Mouse (Mus musculus) heart, embryonic 13.5 days (tissue): ENCODE results near the gene Smim7. TPM values are rescaled to one million over a fixed set of nuclear protein-coding genes. Genes with fewer than 3 reads are reported as not detected.
A peak's percentile ranks its signal among the peaks of the same experiment; 100 is the strongest.

Experiments used
- ATAC-seq: fragments of 200-750 bp; cut with Nextera tagmentation; 2 replicates; pipeline ENCODE4 v1.8.0; 2017; ENCODE audit warnings: moderate TSS enrichment; ENCODE audit not compliant: insufficient number of reproducible peaks, low FRiP score, low TSS enrichment; ENCODE audit errors: extremely low read depth
- H3K27ac ChIP-seq: fragments of 300-500 bp; sonication (generic); replicated peaks from 2 replicates; pipeline ENCODE4 v1.5.1; 2015; ENCODE audit warnings: moderate library complexity, mild to moderate bottlenecking, inconsistent platforms
- H3K27me3 ChIP-seq: fragments of 300-500 bp; sonication (generic); replicated peaks from 2 replicates; pipeline ENCODE4 v1.6.1; 2015; ENCODE audit warnings: mild to moderate bottlenecking, inconsistent platforms
- H3K36me3 ChIP-seq: fragments of 300-500 bp; sonication (generic); 2 replicates; pipeline ENCODE4 v1.6.1; 2015; ENCODE audit warnings: mild to moderate bottlenecking, inconsistent platforms
- H3K4me1 ChIP-seq: fragments of 300-500 bp; sonication (generic); 2 replicates; pipeline ENCODE4 v1.6.1; 2015; ENCODE audit warnings: inconsistent platforms
- H3K4me2 ChIP-seq: fragments of 300-500 bp; sonication (generic); 2 replicates; pipeline ENCODE4 v1.6.1; 2015; ENCODE audit warnings: inconsistent platforms, mild to moderate bottlenecking, moderate library complexity
- H3K4me3 ChIP-seq: fragments of 300-500 bp; sonication (generic); 2 replicates; pipeline ENCODE4 v1.5.1; 2015; ENCODE audit warnings: moderate library complexity, mild to moderate bottlenecking, inconsistent platforms
- H3K9ac ChIP-seq: fragments of 300-500 bp; sonication (generic); 2 replicates; pipeline ENCODE4 v1.6.1; 2015; ENCODE audit warnings: inconsistent platforms, mild to moderate bottlenecking, moderate library complexity
- H3K9me3 ChIP-seq: fragments of 300-500 bp; sonication (generic); 2 replicates; pipeline ENCODE4 v1.6.1; 2016; ENCODE audit warnings: inconsistent platforms
- WGBS: fragments of 180-500 bp; shearing (Covaris S2); methylation state at CpG from one replicate; pipeline ENCODE4 v1.1.7; 2015; ENCODE audit warnings: mixed read lengths; 5-methylcytosine and 5-hydroxymethylcytosine counted together
- polyA plus RNA-seq: library from polyadenylated mRNA; unstranded; fragments of >200 nt; fragmentation: Nextera tagmentation; extraction: Ambion mirVana; gene quantifications from 2 replicates; pipeline ENCODE4 v1.2.1, GENCODE M21; 2015

The Smim7 gene
- polyA plus RNA-seq, 1 experiment from 2014 or later, result 92.2 TPM

DNA sequence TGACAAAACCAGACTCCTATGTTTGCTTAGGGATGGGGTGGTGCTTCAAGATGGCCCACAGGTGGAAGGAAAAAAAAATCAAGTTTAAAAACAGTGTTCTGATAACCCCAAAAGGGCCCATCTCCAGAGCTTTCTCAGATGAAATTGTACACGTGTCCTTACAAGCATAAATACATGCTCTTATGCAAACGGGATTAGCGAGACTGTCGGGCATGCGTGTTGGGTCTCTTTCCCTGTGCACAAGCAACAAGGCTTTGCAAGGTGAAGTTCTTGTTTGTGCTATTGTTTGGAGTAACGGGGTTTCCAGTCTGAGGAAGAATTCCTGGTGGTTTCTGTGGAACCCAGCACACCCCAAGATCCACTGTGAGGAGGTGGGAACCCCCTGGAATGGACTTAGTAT lies 2.6 kb upstream of the Smim7 start:
- Histone ChIP-seq H3K9me3 (no peaks in the 10 kb centered on the region), H3K27ac (no peak overlapping the region), H3K9ac (peak overlapping the region; percentile 61), H3K36me3 (peaks cover 12% of the 10 kb centered on the region), H3K4me1 (peaks cover 41% of the 10 kb centered on the region), H3K4me2 (peak overlapping the region; percentile 85), H3K27me3 (no peaks in the 10 kb centered on the region), H3K4me3 (peak overlapping the region; percentile 65)
- ATAC-seq, result no peak
- WGBS, result 82% methylated on average over 6 of the region's 6 CpGs

DNA sequence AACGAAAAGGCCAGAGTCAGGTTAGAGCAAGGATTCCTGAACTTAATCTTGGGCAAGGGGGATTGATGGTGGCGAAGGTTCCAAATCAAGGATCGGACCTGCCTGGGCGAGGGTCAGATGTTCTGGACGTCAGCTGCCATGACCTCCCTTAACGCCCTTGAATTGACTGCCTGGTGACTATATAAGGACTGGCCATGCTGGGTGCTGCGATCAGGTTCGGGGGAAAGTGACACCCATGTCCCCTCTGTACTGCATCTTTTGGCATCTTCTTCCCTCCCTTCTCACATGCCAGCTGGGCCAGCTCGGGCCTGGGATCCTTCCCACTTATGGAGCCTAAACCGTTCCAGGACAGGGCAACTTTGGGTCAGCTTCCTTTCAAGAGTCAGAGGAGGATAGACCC lies 1.6 kb upstream of the Smim7 start:
- Histone ChIP-seq H3K4me1 (peaks cover 32% of the 10 kb centered on the region), H3K4me3 (peak overlapping the region; percentile 65), H3K9ac (peak overlapping the region; percentile 92), H3K36me3 (peaks cover 22% of the 10 kb centered on the region), H3K27me3 (no peaks in the 10 kb centered on the region), H3K4me2 (peak overlapping the region; percentile 85), H3K27ac (peak overlapping the region; percentile 97), H3K9me3 (no peaks in the 10 kb centered on the region)
- 5% methylated on average over 10 of the region's 10 CpGs for WGBS
- no peak for ATAC-seq

DNA sequence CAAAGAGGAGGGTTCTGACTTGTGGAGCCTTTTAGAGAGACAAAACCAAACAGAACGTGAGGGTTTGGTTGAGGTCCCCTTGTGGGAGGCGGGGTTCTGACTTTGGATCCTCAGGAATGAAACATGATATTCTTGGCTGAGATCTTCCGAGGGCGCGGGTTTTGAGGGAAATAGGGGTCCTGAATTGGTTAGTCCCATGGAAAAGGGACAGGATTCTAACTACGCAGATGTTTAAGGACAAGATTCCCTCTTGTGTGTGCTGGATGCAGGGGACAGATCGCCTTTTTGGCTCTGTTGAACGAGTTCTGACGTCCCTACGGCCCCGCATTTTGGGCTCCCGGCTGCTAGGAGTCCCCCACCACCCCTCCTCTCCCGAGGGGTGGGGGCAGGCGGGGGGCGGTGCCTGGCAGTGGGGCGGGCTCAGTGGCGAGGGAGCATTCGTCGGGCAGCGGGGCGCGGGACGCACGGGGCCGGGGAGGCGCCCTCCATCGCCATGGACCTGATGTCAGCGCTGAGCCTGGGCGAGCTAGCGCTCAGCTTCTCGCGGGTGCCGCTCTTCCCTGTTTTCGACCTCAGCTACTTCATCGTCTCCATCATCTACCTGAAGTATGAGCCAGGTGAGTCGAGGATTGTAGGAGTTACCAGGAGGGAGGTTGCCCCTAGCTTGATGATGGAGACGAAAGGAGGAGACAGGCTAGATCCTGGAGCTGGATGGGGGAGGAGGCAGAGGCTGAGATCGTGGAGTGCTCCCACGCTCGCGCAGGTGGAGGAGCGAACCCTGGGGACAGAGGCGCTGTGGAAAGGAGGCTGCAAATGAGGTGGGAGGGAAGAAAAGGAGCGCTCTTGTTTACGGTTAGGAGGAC lies 954 bp upstream of the Smim7 start, which contains the start of gene Tmem38a:
Tmem38a (plus strand) TSS at position 445 of the 863 bp plus-strand sequence.
- Histone ChIP-seq H3K4me3 (peak within 1 kb of the TSS; percentile 65), H3K4me2 (peak within 1 kb of the TSS; percentile 85), H3K27ac (peak within 1 kb of the TSS; percentile 97), H3K27me3 (no peaks in the 10 kb centered on the region), H3K4me1 (peaks cover 25% of the 10 kb centered on the region), H3K9ac (peak within 1 kb of the TSS; percentile 92), H3K9me3 (no peaks in the 10 kb centered on the region), H3K36me3 (peaks cover 29% of the 10 kb centered on the region)
- ATAC-seq, result peak; percentile 22; the same call in 1 of the 2 replicates
- 1% methylated on average over 45 of the region's 45 CpGs for whole genome bisulfite sequencing

DNA sequence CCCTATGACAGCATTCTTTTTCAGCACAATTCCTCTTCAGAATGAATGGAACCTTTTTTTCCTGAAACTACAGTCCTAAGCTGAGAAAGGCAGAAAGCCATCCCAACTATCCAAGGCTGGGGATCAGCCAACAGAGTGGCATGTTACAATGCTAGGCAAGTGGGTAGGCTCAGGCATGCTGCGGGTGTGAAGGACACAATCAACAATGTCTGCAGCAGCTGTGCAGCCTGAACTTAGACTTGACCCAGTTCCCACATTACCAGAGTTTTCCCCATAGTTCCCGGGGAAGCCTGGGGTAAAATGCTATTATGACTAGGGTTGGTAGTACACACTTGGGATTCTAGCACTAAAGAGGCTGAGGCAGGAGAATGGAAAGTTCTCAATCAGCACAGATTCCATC lies 4.9 kb downstream of the Smim7 start:
- no peaks in the 10 kb centered on the region for H3K9me3 ChIP-seq
- no peak overlapping the region for H3K4me2 ChIP-seq
- H3K4me3 ChIP-seq, result no peak overlapping the region
- 81% methylated on average over 2 of the region's 2 CpGs for WGBS
- ATAC-seq, result no peak
- H3K9ac ChIP-seq, result no peak overlapping the region
- no peak overlapping the region for H3K27ac ChIP-seq
- peaks cover 74% of the 10 kb centered on the region for H3K36me3 ChIP-seq
- peaks cover 30% of the 10 kb centered on the region for H3K4me1 ChIP-seq
- H3K27me3 ChIP-seq, result no peaks in the 10 kb centered on the region

DNA sequence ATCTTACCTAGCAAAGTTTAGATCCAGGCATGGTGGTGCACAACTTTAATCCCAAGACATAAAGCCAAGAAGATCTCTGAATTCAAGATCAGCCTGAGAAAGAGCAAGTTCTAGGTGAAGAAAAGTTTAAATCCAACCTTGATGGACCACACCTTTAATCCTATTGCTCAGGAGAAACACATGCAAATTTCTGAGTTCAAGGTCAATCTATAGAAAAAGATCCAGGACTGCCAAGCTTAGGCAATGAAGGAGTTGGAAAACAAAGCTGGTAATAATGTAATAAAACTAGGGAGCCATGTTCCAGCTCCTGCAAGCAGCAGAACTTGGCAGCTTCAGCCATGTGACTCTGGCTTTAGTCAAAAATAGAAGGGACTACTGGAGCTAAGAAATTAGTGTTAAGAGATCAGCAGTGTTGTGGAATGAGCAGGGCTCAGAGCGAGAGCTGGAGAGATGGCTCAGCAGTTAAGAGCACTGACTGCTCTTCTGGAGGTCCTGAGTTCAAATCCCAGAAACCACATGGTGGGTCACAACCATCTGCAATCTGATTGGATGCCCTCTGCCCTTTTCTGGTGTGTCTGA lies 9.7 kb downstream of the Smim7 start:
- 31% methylated on average over 1 of the region's 1 CpGs for WGBS
- ATAC-seq, result no peak
- H3K36me3 ChIP-seq, result peaks cover 74% of the 10 kb centered on the region

DNA sequence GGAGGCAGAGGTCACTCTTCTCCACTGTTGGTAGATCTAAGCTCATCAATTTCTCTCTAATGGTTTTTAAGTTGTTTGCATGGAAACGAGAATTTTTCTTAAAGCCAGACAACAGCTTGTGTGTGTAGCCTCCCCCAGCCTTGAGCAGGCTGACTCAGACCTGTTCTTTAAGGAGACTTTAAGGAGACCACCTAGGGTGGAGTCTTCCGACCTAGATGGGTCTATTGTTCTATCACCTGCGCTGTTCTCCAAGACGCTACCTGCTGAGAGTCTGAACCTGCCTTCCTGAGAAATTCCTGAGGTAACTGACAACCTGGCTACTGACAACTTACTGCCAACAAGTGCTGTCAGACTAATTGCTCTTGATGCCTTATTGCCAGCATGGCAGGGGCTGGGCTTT lies 15.1 kb downstream of the Smim7 start:
- H3K9ac ChIP-seq, result no peak overlapping the region
- 58% methylated on average over 4 of the region's 4 CpGs for WGBS

More for the DNA sequence above, 9.7 kb downstream of the Smim7 start:
- Histone ChIP-seq H3K27me3 (no peaks in the 10 kb centered on the region), H3K9me3 (no peaks in the 10 kb centered on the region), H3K4me3 (no peak overlapping the region), H3K9ac (no peak overlapping the region), H3K27ac (peak overlapping the region; percentile 61), H3K4me2 (no peak overlapping the region), H3K4me1 (peaks cover 20% of the 10 kb centered on the region)

DNA sequence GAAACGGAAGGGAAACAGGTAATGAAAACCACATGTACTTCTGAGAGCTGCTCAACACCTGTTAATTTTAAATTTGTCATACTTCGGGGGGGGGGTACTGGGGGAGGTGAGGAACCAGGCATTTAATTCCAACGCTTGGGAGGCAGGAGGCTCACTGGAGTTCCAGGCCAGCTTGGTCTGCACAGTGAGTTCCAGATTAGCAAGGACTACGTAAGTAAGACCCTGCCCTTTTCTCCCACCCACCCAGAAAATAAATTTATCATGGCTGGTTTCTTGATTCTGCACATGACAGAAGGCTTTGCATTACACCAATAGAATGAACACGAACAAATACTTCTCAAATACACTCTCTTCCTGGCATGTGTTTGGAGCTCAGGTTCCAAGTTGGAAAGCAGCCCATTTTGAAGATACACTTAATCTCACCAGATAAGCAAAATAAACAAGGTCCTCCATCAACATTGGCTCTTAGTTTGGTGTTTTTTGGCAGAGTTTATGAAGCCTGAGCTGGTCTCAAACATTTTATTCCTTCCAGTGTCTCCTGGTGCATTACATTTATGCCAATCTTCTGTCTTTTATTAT lies 21.5 kb downstream of the Smim7 start:
- H3K4me3 ChIP-seq, result peak overlapping the region; percentile 98
- no peaks in the 10 kb centered on the region for H3K9me3 ChIP-seq
- H3K4me2 ChIP-seq, result peak overlapping the region; percentile 92
- H3K27me3 ChIP-seq, result no peaks in the 10 kb centered on the region
- peak overlapping the region; percentile 89 for H3K9ac ChIP-seq
- H3K4me1 ChIP-seq, result peaks cover 31% of the 10 kb centered on the region
- H3K27ac ChIP-seq, result peak overlapping the region; percentile 98
- peaks cover 31% of the 10 kb centered on the region for H3K36me3 ChIP-seq
- no peak for ATAC-seq
- 4% methylated on average over 5 of the region's 5 CpGs for WGBS

More for the DNA sequence above, 15.1 kb downstream of the Smim7 start:
- Histone ChIP-seq H3K4me3 (no peak overlapping the region), H3K27ac (no peak overlapping the region), H3K36me3 (peaks cover 60% of the 10 kb centered on the region), H3K27me3 (no peaks in the 10 kb centered on the region), H3K9me3 (no peaks in the 10 kb centered on the region), H3K4me2 (no peak overlapping the region), H3K4me1 (0 out of 2 replicates have a peak, but pooled peaks cover 4% of the 10 kb centered on the region)
- ATAC-seq, result no peak

DNA sequence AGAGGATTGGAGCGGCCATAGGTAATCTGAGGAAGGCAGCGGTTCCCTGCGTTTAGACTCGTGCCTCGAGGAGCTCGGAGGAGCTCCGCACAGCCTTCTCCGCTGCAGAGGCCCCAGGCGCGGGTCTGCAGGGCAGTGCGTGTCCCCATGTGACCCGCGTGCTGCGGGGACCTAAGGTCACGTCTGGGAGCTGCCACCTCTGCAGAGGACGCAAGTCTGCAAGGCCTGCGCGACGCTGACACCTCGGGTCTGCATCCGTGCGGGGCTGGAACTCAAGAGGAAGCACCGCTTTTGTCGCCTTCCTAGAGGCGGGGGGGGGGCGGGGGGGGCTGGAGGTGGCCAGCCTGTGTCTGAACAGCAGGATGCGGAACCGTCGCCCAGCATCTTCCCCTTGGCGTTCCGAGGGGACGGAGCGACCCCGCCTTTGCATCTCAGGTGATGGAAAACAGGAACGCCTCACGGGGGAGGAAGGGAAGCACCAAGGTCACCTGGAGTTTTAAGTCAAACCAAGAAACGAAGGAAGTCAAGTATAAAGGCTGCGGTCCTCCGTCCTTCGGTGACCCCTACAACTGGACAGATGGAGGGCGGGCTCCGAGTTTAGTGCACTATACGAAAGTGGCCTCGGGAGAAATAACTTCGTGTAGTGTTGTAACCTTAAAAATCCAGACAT lies 22.1 kb downstream of the Smim7 start:
- Histone ChIP-seq H3K9me3 (no peaks in the 10 kb centered on the region), H3K4me2 (peak overlapping the region; percentile 92), H3K27me3 (no peaks in the 10 kb centered on the region), H3K4me3 (peak overlapping the region; percentile 98), H3K27ac (peak overlapping the region; percentile 98), H3K9ac (peak overlapping the region; percentile 89), H3K36me3 (peaks cover 32% of the 10 kb centered on the region), H3K4me1 (peaks cover 31% of the 10 kb centered on the region)
- under 1% methylated on average over 44 of the region's 45 CpGs for WGBS
- peak; percentile 33 for ATAC-seq

DNA sequence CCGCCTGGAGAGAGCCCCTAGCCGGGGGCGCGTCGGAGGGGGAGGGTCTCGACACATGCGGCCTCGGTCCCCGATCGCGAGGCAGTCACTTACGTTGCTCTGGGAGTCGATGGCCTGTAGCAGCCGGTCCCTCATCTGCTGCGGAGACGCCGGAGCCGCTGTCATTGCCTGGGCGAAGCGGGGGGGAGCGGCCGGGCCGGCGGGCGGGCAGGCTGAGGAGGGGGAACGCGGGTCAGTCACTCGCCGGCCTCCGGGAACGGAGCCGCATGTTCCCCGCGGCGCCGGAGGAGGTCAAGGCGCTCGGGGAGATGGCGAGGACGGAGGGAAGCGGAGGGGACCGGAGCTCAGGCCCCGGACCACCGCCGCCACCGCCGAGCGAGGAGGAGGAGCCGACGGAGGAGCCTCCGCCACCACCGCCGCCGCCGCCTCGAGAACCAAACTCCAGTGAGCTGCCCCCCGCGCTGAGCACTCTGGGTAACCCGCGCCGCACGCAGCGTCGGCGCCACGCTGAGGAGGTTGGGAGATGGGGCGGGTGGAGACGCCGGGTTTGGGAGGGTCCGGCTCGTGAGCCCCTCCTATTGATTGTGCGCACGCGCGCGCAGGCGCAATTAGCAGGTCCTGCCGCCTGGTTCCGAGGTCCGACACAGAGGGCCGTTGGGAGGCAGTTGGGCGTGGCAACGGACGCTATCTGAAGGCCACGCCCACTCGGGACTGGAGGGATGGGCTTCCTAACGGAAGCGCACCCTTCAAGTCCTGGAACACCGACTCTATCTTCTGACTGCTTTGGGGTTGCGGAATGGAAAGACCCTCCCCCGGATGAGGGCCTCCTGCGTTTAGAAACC lies 22.9 kb downstream of the Smim7 start, which contains the start of gene Med26:
Med26 (minus strand) TSS at position 469 of the 842 bp plus-strand sequence.
- H3K27ac ChIP-seq, result peak within 1 kb of the TSS; percentile 98
- peaks cover 31% of the 10 kb centered on the region for H3K4me1 ChIP-seq
- H3K4me2 ChIP-seq, result peak within 1 kb of the TSS; percentile 92
- H3K27me3 ChIP-seq, result no peaks in the 10 kb centered on the region
- under 1% methylated on average over 87 of the region's 92 CpGs for WGBS
- H3K36me3 ChIP-seq, result peaks cover 25% of the 10 kb centered on the region
- ATAC-seq, result peak; percentile 92
- peak within 1 kb of the TSS; percentile 98 for H3K4me3 ChIP-seq
- H3K9me3 ChIP-seq, result no peaks in the 10 kb centered on the region
- peak within 1 kb of the TSS; percentile 99 for H3K9ac ChIP-seq

DNA sequence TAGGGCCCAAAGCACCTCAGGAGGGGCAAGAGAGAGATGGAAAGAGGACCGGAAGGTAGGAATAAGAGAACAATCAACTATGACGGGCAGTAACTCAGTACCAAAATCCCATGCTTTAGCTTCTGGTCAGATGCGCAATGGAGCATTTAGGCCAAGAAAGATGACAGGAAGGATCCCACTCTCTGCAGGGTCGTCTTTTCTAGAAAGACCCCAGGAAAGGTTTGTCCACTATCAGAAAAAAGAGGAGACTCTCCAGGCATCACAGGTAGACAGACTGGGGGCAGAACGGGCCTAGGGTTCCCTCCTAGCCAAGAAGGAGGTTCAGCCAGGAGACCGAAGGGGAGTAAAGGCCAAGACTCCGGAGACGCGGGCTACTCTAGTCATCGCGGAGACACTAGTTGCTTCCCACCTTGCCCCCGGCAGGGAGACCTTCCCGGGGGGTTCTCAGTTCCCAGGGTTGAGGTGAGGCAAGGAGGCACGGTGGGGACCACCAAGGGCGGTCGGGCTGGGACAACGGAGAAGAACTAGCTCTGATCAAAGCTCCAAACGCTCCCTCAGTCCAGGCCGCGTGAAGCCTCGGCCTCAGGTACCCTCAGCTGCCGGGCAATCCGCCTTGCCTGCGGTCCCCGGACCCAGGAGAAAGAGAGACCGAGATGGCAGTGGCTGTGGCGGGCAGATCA lies 23.6 kb downstream of the Smim7 start:
- WGBS, result 2% methylated on average over 27 of the region's 27 CpGs
- no peaks in the 10 kb centered on the region for H3K27me3 ChIP-seq
- peaks cover 37% of the 10 kb centered on the region for H3K4me1 ChIP-seq
- H3K9me3 ChIP-seq, result no peaks in the 10 kb centered on the region
- H3K27ac ChIP-seq, result peak overlapping the region; percentile 83
- H3K36me3 ChIP-seq, result peaks cover 20% of the 10 kb centered on the region
- H3K4me2 ChIP-seq, result peak overlapping the region; percentile 92
- no peak for ATAC-seq
- peak overlapping the region; percentile 98 for H3K4me3 ChIP-seq
- peak overlapping the region; percentile 99 for H3K9ac ChIP-seq
